Mouse (Mus musculus): Measurements from ENCODE around the gene Col4a2.
A peak's percentile ranks its signal among the peaks of the same experiment; 100 is the strongest.

Gene Col4a2

GRCm38 (mm10) chr8:11312349-11313175 is at the start of gene Col4a2, which contains the start of gene Col4a1:
Gene Col4a2, plus strand, starts transcription at chr8:11312805.
Gene Col4a1, minus strand, starts transcription at chr8:11312826.
- peak; percentile 88 for DNase-seq

- DNase-seq, result no peak
These were observed 48.8 kb upstream of the Col4a2 start for GRCm38 (mm10) chr8:11263848-11264247.

GRCm38 (mm10) chr8:11265971-11266370 is 46.6 kb upstream of the Col4a2 start:
- DNase-seq, result no peak

GRCm38 (mm10) chr8:11266471-11266870 is 46.1 kb upstream of the Col4a2 start:
- no peak for DNase-seq

GRCm38 (mm10) chr8:11268753-11269152 is 43.9 kb upstream of the Col4a2 start:
- DNase-seq, result no peak

GRCm38 (mm10) chr8:11270826-11271225 is 41.8 kb upstream of the Col4a2 start:
- DNase-seq, result no peak

GRCm38 (mm10) chr8:11272205-11272604 is 40.4 kb upstream of the Col4a2 start:
- DNase-seq, result no peak

GRCm38 (mm10) chr8:11273506-11274158 is 39.0 kb upstream of the Col4a2 start:
- peak; percentile 95 for DNase-seq

- DNase-seq, result no peak
These were observed 38.2 kb upstream of the Col4a2 start for GRCm38 (mm10) chr8:11274415-11274814.

- DNase-seq, result no peak
These were observed 36.3 kb upstream of the Col4a2 start for GRCm38 (mm10) chr8:11276286-11276685.

GRCm38 (mm10) chr8:11277602-11278051 is 35.0 kb upstream of the Col4a2 start:
- no peak for DNase-seq

GRCm38 (mm10) chr8:11278101-11278611 is 34.4 kb upstream of the Col4a2 start:
- no peak for DNase-seq

GRCm38 (mm10) chr8:11279296-11279826 is 33.2 kb upstream of the Col4a2 start:
- no peak for DNase-seq

GRCm38 (mm10) chr8:11280721-11281268 is 31.8 kb upstream of the Col4a2 start:
- DNase-seq, result no peak

- DNase-seq, result no peak
These were observed 30.5 kb upstream of the Col4a2 start for GRCm38 (mm10) chr8:11282139-11282538.

GRCm38 (mm10) chr8:11282696-11283095 is 29.9 kb upstream of the Col4a2 start:
- DNase-seq, result no peak

- DNase-seq, result no peak
These were observed 29.4 kb upstream of the Col4a2 start for GRCm38 (mm10) chr8:11283217-11283616.

GRCm38 (mm10) chr8:11285437-11285836 is 27.2 kb upstream of the Col4a2 start:
- no peak for DNase-seq

GRCm38 (mm10) chr8:11287139-11287538 is 25.5 kb upstream of the Col4a2 start:
- no peak for DNase-seq

- DNase-seq, result no peak
These were observed 24.3 kb upstream of the Col4a2 start for GRCm38 (mm10) chr8:11288286-11288685.

GRCm38 (mm10) chr8:11290533-11290932 is 22.1 kb upstream of the Col4a2 start:
- no peak for DNase-seq

GRCm38 (mm10) chr8:11292611-11293010 is 20.0 kb upstream of the Col4a2 start:
- DNase-seq, result no peak

GRCm38 (mm10) chr8:11296282-11296943 is 16.2 kb upstream of the Col4a2 start:
- no peak for DNase-seq

All from right cerebral cortex, adult 18-20 months (tissue).